Mouse (Mus musculus): Measurements from ENCODE around the gene Uncx. TPM values are rescaled to one million over a fixed set of nuclear protein-coding genes. Genes with fewer than 3 reads are reported as not detected.

Uncx gene
- not detected in 2 replicates for total RNA-seq (2023)

GRCm38 (mm10) chr5:139543214-139543613 is at the start of gene Uncx:
Gene Uncx, plus strand, starts transcription at chr5:139543494.

Other genes starting within 250 kb of the Uncx start
- gene Adap1, start 217.9 kb upstream of the Uncx start, total RNA-seq (2023) = 72.6 and 86.9 TPM in 2 replicates
- 24.1 and 24.3 TPM in 2 replicates for gene Cox19, start 192.1 kb upstream of the Uncx start, total RNA-seq (2023)
- gene Cyp2w1, start 190.9 kb upstream of the Uncx start, total RNA-seq (2023) = not detected in 2 replicates
- gene Gpr146, start 165.8 kb upstream of the Uncx start, total RNA-seq (2023) = 6.5 and 8.9 TPM in 2 replicates
- gene C130050O18Rik, start 138.2 kb upstream of the Uncx start, total RNA-seq (2023) = 28.8 and 34.8 TPM in 2 replicates
- 0.45 and 0.60 TPM in 2 replicates for gene Gper1, start 120.3 kb upstream of the Uncx start, total RNA-seq (2023)
- 6.1 and 7.2 TPM in 2 replicates for gene 3110082I17Rik, start 83.0 kb upstream of the Uncx start, total RNA-seq (2023)
- gene Zfand2a, start 58.9 kb upstream of the Uncx start, total RNA-seq (2023) = 319 and 352 TPM in 2 replicates
- 5.6 and 5.8 TPM in 2 replicates for gene Micall2, start 192.8 kb downstream of the Uncx start, total RNA-seq (2023)
- gene Ints1, start 232.2 kb downstream of the Uncx start, total RNA-seq (2023) = 39.6 and 53.6 TPM in 2 replicates
- 182 and 184 TPM in 2 replicates for gene Mafk, start 248.0 kb downstream of the Uncx start, total RNA-seq (2023)

Data from neutrophil, adult 65 days (primary cell).